Mouse (Mus musculus) hindbrain, embryonic 14.5 days (tissue): ENCODE data around the gene Rpl13a. TPM values are rescaled to one million over a fixed set of nuclear protein-coding genes. Genes with fewer than 3 reads are reported as not detected.
"Not testable (repeated sequence)": the region's sequence is repeated elsewhere in the genome, so short reads cannot be mapped to it uniquely, and the experiment has no call there.

ENCODE experiments used
- ATAC-seq: fragments of 200-750 bp; cut with Nextera tagmentation; 2 replicates; pipeline ENCODE4 v1.8.0; 2017; ENCODE audit warnings: moderate number of reproducible peaks, mild to moderate bottlenecking, moderate TSS enrichment, moderate library complexity; ENCODE audit not compliant: low FRiP score
- DNase-seq: peaks from one replicate; pipeline ENCODE4 v3.0.0-alpha.2; 2015; ENCODE audit warnings: low spot score
- H3K27ac ChIP-seq: fragments of 300-500 bp; sonication (generic); 2 replicates; pipeline ENCODE4 v1.5.1; 2014; ENCODE audit warnings: mild to moderate bottlenecking, moderate library complexity
- H3K27me3 ChIP-seq: fragments of 300-500 bp; sonication (generic); 2 replicates; pipeline ENCODE4 v1.6.1; 2014; ENCODE audit warnings: mild to moderate bottlenecking, low read length, mixed read lengths; ENCODE audit not compliant: control insufficient read depth, insufficient read depth
- H3K36me3 ChIP-seq: fragments of 300-500 bp; sonication (generic); replicated peaks from 2 replicates; pipeline ENCODE4 v1.6.1; 2014; ENCODE audit not compliant: control insufficient read depth, insufficient read depth
- H3K4me1 ChIP-seq: fragments of 300-500 bp; sonication (generic); replicated peaks from 2 replicates; pipeline ENCODE4 v1.6.1; 2014; ENCODE audit warnings: antibody characterized with exemption, low read length, mixed read lengths; ENCODE audit not compliant: control insufficient read depth, insufficient read depth
- H3K4me2 ChIP-seq: fragments of 300-500 bp; sonication (generic); replicated peaks from 2 replicates; pipeline ENCODE4 v1.6.1; 2014; ENCODE audit warnings: mild to moderate bottlenecking, moderate library complexity
- H3K4me3 ChIP-seq: fragments of 300-500 bp; sonication (generic); replicated peaks from 2 replicates; pipeline ENCODE4 v1.5.1; 2014; ENCODE audit warnings: mild to moderate bottlenecking, low read length
- H3K9ac ChIP-seq: fragments of 300-500 bp; sonication (generic); 2 replicates; pipeline ENCODE4 v1.6.1; 2014
- H3K9me3 ChIP-seq: fragments of 300-500 bp; sonication (generic); 2 replicates; pipeline ENCODE4 v1.6.1; 2016; ENCODE audit warnings: low read length; ENCODE audit not compliant: control insufficient read depth
- WGBS: fragments of 180-500 bp; shearing (Covaris S2); extraction: QIAGEN DNeasy Blood & Tissue Kit; methylation state at CpG from one replicate; pipeline ENCODE4 v1.1.7; 2014; 5-methylcytosine and 5-hydroxymethylcytosine counted together
- polyA plus RNA-seq: library from polyadenylated mRNA; unstranded; fragments of >200 nt; fragmentation: Nextera tagmentation; extraction: Ambion mirVana; gene quantifications from 2 replicates; pipeline ENCODE4 v1.2.1, GENCODE M21; 2014

The Rpl13a gene
- polyA plus RNA-seq, 1 experiment from 2014 or later, result 835 TPM

DNA sequence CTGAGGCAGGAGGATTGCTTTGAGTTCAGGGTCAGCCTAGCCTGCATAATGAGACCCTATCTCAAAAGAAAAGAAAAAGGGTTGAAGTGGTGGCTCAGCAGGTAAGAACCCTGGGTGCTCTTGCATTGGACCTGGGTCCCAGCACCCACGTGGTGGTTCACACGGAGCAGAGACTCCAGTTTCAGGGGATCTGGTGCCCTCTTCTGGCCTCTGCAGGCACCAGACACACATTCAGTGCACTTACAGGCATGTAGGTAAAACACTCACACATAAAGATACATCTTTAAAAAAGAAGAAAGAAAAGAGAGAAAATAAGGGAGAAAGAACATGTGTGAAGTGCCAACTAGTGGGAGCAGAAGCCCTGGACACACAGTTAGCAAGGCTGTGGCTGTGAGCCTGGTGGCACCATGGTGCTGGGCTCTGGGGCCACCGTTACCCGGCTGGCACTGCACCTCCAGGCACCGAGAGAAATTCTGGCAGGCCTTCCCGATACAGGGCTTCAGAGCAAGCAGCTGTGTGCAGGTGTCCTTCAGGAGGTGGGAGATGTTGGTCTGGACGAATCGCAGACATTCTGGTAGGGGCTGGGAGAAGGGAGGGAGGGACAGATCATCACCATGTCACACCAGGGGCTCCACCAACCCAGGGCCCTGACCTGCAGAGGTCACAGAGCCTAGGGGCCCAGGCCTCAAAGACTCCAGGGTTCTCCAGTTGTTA lies 5.0 kb upstream of the Rpl13a start:
- Histone ChIP-seq H3K4me1 (peaks cover 11% of the 10 kb centered on the region; the same call in 1 of the 2 replicates), H3K27ac (no peak overlapping the region), H3K4me2 (no peak overlapping the region), H3K9me3 (no peaks in the 10 kb centered on the region), H3K4me3 (no peak overlapping the region), H3K36me3 (no peaks in the 10 kb centered on the region), H3K9ac (no peak overlapping the region), H3K27me3 (0 out of 2 replicates have a peak, but pooled peaks cover 5% of the 10 kb centered on the region)
- ATAC-seq, result no peak
- no peak for DNase-seq
- WGBS, result 82% methylated on average over 8 of the region's 8 CpGs

DNA sequence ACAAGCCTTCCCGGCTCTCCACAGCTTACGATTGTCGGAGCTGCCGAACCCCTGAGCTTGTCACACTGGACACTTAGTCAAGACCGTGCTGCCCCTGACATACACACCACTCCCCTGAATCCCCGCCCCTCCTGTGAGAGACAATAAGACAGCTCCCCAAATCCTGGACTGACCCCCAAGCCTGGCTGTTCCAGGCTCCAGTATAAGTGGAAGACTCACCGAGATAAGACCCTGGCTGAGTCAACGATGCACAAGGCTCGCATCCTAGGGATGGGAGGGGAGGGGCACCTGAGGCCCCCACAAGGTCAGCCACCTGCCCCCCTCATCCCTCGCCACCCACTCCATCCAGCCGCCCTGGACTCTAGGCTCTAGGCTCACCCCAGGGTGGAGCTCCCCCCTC lies 3.3 kb upstream of the Rpl13a start:
- 81% methylated on average over 11 of the region's 11 CpGs for WGBS
- ATAC-seq, result no peak
- H3K9me3 ChIP-seq, result no peaks in the 10 kb centered on the region

DNA sequence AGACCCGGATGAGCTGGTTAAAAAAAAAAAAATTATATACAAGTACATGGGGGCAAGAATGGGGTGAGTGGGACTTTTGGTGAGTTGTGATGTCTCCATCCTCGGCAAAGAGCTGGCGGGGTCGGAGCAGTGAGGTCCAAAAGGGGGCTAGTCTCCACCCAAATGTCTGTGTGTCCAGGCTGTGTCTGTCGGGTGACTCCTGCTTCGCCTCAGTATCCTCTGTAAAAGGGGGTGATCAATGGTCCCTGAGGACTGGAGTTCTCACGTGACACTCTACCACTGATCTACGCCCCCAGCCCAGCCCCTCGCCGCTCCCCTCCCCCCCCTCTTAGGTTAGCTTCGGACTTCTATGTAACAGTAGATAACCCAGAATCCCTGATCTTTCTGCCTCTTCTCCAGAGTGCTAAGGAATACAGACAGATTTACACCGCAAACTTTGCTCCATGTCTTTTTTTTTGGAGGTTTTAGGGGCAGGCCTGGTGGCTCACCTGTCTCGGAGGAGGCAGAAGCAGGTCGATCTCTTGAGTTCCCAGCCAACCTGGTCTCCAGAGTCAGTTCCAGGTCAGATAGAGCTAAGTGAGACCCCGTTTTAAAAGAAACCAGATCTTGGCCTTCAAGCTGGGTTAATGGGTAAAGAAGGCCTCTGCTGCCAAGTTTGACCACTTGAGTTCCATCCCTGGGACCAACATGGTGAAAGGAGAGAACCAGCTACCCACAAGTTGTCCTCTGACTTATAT lies 1.4 kb upstream of the Rpl13a start:
- 51% methylated on average over 15 of the region's 15 CpGs for WGBS
- H3K9me3 ChIP-seq, result no peaks in the 10 kb centered on the region
- H3K9ac ChIP-seq, result peak overlapping the region; percentile 62
- peak overlapping the region; percentile 95 for H3K27ac ChIP-seq
- no peak for ATAC-seq
- H3K27me3 ChIP-seq, result no peaks in the 10 kb centered on the region
- peaks cover 22% of the 10 kb centered on the region for H3K4me1 ChIP-seq
- H3K36me3 ChIP-seq, result peaks cover 26% of the 10 kb centered on the region
- H3K4me3 ChIP-seq, result peak overlapping the region; percentile 81
- no peak for DNase-seq
- H3K4me2 ChIP-seq, result peak overlapping the region; percentile 64

More for the DNA sequence above, 3.3 kb upstream of the Rpl13a start:
- Histone ChIP-seq H3K27me3 (0 out of 2 replicates have a peak, but pooled peaks cover 5% of the 10 kb centered on the region), H3K4me3 (no peak overlapping the region), H3K9ac (0 out of 2 replicates have a peak overlapping the region, but pooled peaks have one; percentile 8), H3K36me3 (peaks cover 7% of the 10 kb centered on the region), H3K27ac (no peak overlapping the region), H3K4me2 (no peak overlapping the region), H3K4me1 (peaks cover 20% of the 10 kb centered on the region)
- no peak for DNase-seq

DNA sequence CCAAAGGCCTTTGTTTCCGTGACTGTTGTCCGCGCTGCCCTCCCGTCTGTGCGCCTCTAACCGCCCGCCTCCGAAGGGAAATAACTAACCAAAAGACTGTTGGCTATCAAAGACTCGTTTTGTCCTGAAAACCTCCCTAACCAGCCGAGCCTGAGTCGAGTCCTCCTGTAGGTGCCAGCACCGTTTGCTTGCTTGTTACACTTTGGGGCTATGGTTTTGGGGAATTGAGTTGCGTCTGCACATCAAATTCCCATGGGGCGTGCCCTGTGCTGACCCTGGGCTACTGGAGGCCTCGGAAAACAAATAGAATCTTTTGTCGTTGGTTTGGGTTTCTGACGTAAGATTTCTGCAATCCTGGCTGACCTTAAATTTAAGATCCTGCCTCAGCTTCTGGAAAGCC lies 757 bp upstream of the Rpl13a start:
- H3K4me3 ChIP-seq, result peak overlapping the region; percentile 81
- under 1% methylated on average over 17 of the region's 17 CpGs for WGBS
- peak overlapping the region; percentile 62 for H3K9ac ChIP-seq
- H3K4me1 ChIP-seq, result peaks cover 27% of the 10 kb centered on the region
- H3K4me2 ChIP-seq, result peak overlapping the region; percentile 64
- peaks cover 30% of the 10 kb centered on the region for H3K36me3 ChIP-seq
- H3K27me3 ChIP-seq, result no peaks in the 10 kb centered on the region
- DNase-seq, result no peak
- H3K9me3 ChIP-seq, result no peaks in the 10 kb centered on the region
- peak overlapping the region; percentile 95 for H3K27ac ChIP-seq
- no peak for ATAC-seq

DNA sequence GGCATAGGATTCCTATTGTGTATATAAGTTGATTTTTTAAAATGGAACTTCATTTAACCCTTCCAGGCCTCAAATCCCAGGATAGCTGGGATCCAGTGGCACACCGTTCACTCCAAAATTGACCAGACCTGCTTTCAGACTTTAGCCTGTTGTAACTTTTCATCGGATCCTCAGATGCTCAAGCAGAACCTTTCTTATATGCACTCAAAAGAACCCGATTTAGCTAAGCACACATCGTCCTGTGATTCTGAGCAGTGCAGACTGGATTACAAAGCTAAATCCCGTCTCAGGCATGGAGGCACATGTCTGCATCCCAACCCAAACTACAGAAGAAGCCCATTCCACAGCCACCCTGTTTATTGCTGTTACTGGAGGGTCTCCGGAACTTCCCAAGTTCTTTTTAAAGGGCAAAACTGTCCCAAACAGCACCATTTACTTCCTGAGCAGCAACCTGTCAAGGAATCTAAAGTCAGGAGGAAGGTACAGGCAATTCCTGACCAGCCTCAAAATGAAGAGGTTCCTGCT lies 799 bp downstream of the Rpl13a start:
- Histone ChIP-seq H3K9me3 (no peaks in the 10 kb centered on the region), H3K9ac (peak overlapping the region; percentile 97), H3K27ac (peak overlapping the region; percentile 88), H3K4me3 (peak overlapping the region; percentile 81), H3K4me1 (peaks cover 32% of the 10 kb centered on the region), H3K36me3 (peaks cover 36% of the 10 kb centered on the region), H3K27me3 (no peaks in the 10 kb centered on the region), H3K4me2 (peak overlapping the region; percentile 69)
- 3% methylated on average over 6 of the region's 6 CpGs for WGBS
- no peak for DNase-seq
- ATAC-seq, result no peak

DNA sequence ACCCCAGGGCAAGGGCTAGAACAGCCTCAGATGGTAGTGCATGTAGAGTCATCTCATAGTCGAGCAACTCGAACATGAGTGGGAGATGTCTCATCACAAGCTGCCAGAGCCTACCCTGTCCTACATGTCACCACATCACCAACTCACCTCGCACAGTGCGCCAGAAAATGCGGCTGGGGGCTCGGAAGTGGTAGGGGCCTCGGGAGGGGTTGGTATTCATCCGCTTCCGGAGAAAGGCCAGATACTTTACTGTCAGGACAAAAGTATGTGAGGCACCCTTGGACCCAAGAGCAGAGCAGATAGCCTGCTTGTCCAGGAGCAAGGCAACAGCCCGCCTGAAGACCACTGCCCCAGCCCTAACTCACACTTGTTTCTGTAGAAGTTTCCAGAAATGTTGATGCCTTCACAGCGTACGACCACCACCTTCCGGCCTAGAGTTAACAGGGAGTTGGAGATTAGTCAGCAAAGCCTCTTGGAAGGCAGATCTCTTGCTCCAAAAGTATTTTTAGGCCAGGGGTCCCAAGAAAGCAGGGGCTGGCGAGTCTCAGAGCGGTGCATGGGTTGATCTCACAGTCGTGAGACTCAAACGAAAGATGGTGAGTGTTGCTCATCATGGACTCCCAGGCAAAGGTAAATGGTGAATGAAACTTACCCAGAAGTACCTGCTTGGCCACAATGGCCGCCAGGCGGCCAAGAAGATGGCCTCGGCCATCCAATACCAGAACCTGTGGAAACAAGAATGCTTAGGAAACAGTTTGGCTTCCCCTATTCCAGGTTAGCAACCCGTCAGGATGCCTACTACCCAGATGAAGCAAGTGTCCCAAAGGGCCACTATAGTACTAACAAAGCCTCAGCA lies 1.5 kb downstream of the Rpl13a start:
- Histone ChIP-seq H3K9me3 (no peaks in the 10 kb centered on the region), H3K27me3 (no peaks in the 10 kb centered on the region), H3K9ac (peak overlapping the region; percentile 97), H3K36me3 (peaks cover 43% of the 10 kb centered on the region), H3K27ac (peak overlapping the region; percentile 88; the same call in 1 of the 2 replicates), H3K4me3 (peak overlapping the region; percentile 81), H3K4me2 (peak overlapping the region; percentile 69), H3K4me1 (peaks cover 32% of the 10 kb centered on the region)
- DNase-seq (no peak), ATAC-seq (no peak)
- WGBS, result 56% methylated on average over 21 of the region's 21 CpGs

DNA sequence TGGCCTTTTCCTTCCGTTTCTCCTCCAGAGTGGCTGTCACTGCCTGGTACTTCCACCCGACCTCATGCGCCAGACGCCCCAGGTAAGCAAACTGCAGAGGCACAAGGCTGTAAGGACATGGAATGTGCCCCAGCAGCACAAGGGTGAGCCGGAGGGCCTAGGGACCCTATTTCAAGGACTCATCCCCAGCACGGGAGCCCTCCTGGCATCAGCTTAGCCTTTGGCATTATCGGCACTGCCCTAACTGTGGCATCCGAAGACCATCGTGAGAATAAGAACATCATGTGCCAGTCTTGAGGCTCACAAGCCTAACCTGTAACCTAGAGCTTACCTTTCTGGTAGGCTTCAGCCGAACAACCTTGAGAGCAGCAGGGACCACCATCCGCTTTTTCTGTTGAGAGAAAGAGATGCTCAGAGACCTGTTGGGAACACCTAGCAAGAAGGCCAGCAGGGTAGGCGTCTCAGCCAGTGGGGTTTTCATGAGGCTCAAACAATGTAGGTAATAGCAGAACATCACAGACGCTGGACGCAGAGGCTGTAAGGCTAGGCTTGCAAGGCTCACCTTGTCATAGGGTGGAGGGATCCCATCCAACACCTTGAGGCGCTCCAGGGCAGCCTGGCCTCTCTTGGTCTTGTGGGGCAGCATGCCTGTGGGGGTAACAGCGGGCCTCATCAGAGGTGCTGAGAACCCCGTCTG lies 2.3 kb downstream of the Rpl13a start:
- Histone ChIP-seq H3K4me1 (peaks cover 32% of the 10 kb centered on the region), H3K27me3 (no peaks in the 10 kb centered on the region), H3K4me3 (peak overlapping the region; percentile 81; the same call in 1 of the 2 replicates), H3K9ac (peak overlapping the region; percentile 97), H3K9me3 (no peaks in the 10 kb centered on the region), H3K36me3 (peaks cover 50% of the 10 kb centered on the region), H3K4me2 (peak overlapping the region; percentile 69), H3K27ac (no peak overlapping the region)
- no peak for ATAC-seq
- no peak for DNase-seq
- 83% methylated on average over 17 of the region's 17 CpGs for WGBS

DNA sequence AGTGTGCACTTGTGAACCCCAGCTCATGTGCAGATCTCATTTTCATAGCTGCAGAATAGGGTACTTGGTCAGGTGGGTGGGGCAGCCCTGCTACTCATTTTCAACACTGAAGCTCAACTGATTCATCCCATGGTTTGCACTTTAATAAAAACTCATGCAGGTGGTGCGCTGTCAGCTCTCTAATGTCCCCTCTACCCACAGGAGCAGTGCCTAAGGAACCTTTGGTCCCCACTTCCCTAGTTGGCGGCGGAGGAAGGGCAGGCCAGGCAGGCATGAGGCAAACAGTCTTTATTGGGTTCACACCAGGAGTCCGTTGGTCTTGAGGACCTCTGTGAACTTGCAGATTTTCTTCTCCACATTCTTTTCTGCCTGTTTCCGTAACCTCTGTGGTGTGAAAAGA lies 2.9 kb downstream of the Rpl13a start:
- H3K27ac ChIP-seq, H3K9me3 ChIP-seq, H3K4me3 ChIP-seq, H3K9ac ChIP-seq, ATAC-seq, H3K27me3 ChIP-seq, DNase-seq: not testable (repeated sequence)
- Histone ChIP-seq H3K36me3 (peaks cover 57% of the 10 kb centered on the region), H3K4me1 (peaks cover 32% of the 10 kb centered on the region), H3K4me2 (peak overlapping the region; percentile 62; the same call in 1 of the 2 replicates)
- WGBS, result 62% methylated on average over 5 of the region's 5 CpGs
